Mouse (Mus musculus): ENCODE results near the gene 1110032A03Rik.

GRCm38 (mm10) chr9:50808471-50808870 lies 33.2 kb upstream of the 1110032A03Rik start:
- TF ChIP-seq CTCF (IDR thresholded peaks at IDR 0.05; ENCODE audit: borderline replicate concordance, extremely low read depth, insufficient read depth, insufficient read length) (no peak), POLR2A (IDR thresholded peaks at IDR 0.05; ENCODE audit: borderline replicate concordance, extremely low read depth, insufficient read depth, insufficient read length, poor library complexity, severe bottlenecking) (no peak)
